Mouse (Mus musculus) heart, embryonic 16.5 days (tissue): ENCODE measurements around the gene Mettl7a2. TPM values are rescaled to one million over a fixed set of nuclear protein-coding genes. Genes with fewer than 3 reads are reported as not detected.
"Not testable (repeated sequence)": the region's sequence is repeated elsewhere in the genome, so short reads cannot be mapped to it uniquely, and the experiment has no call there.

Source experiments
- ATAC-seq: fragments of 200-750 bp; cut with Nextera tagmentation; replicated peaks from 2 replicates; pipeline ENCODE4 v1.8.0; 2017; ENCODE audit warnings: moderate number of reproducible peaks; ENCODE audit not compliant: insufficient read depth, low FRiP score; ENCODE audit errors: extremely low read depth
- H3K27ac ChIP-seq: fragments of 300-500 bp; sonication (generic); 2 replicates; pipeline ENCODE4 v1.5.1; 2014; ENCODE audit warnings: mild to moderate bottlenecking, low read length, control low read depth, moderate library complexity
- H3K27me3 ChIP-seq: fragments of 300-500 bp; sonication (generic); 2 replicates; pipeline ENCODE4 v1.6.1; 2014; ENCODE audit warnings: low read length, mixed read lengths; ENCODE audit not compliant: control insufficient read depth, insufficient read depth
- H3K36me3 ChIP-seq: fragments of 300-500 bp; sonication (generic); 2 replicates; pipeline ENCODE4 v1.6.1; 2014; ENCODE audit not compliant: control insufficient read depth, insufficient read depth
- H3K4me1 ChIP-seq: fragments of 300-500 bp; sonication (generic); 2 replicates; pipeline ENCODE4 v1.6.1; 2014; ENCODE audit warnings: low read length, mixed read lengths; ENCODE audit not compliant: control insufficient read depth, insufficient read depth
- H3K4me2 ChIP-seq: fragments of 300-500 bp; sonication (generic); 2 replicates; pipeline ENCODE4 v1.6.1; 2014; ENCODE audit warnings: low read depth, mild to moderate bottlenecking, control low read depth, low read length
- H3K4me3 ChIP-seq: fragments of 300-500 bp; sonication (generic); 2 replicates; pipeline ENCODE4 v1.5.1; 2014; ENCODE audit warnings: mild to moderate bottlenecking, control low read depth, low read length
- H3K9ac ChIP-seq: fragments of 300-500 bp; sonication (generic); 2 replicates; pipeline ENCODE4 v1.6.1; 2014; ENCODE audit warnings: low read length, control low read depth
- H3K9me3 ChIP-seq: fragments of 300-500 bp; sonication (generic); replicated peaks from 2 replicates; pipeline ENCODE4 v1.6.1; 2016; ENCODE audit warnings: low read length; ENCODE audit not compliant: control insufficient read depth
- WGBS: fragments of 180-500 bp; shearing (Covaris S2); extraction: QIAGEN DNeasy Blood & Tissue Kit; methylation state at CpG from one replicate; pipeline ENCODE4 v1.1.7; 2014; 5-methylcytosine and 5-hydroxymethylcytosine counted together
- polyA plus RNA-seq: library from polyadenylated mRNA; unstranded; fragments of >200 nt; fragmentation: Nextera tagmentation; extraction: Ambion mirVana; gene quantifications from 2 replicates; pipeline ENCODE4 v1.2.1, GENCODE M21; 2015

Mettl7a2 gene
- polyA plus RNA-seq, 1 experiment from 2014 or later, result not detected

GRCm38 (mm10) chr15:100355876-100356275 is 2.9 kb downstream of the Mettl7a2 start:
- H3K27me3 ChIP-seq, result no peaks in the 10 kb centered on the region
- no peaks in the 10 kb centered on the region for H3K9me3 ChIP-seq
- H3K9ac ChIP-seq, result no peak overlapping the region
- ATAC-seq, result no peak
- H3K4me2 ChIP-seq, result no peak overlapping the region
- no peak overlapping the region for H3K4me3 ChIP-seq
- H3K36me3 ChIP-seq, result no peaks in the 10 kb centered on the region
- no peak overlapping the region for H3K27ac ChIP-seq
- peaks cover 9% of the 10 kb centered on the region for H3K4me1 ChIP-seq
- WGBS, result 80% methylated on average over 5 of the region's 5 CpGs

GRCm38 (mm10) chr15:100364242-100364641 is 11.2 kb downstream of the Mettl7a2 start, which contains the start of gene Higd1c:
Higd1c (plus strand) TSS chr15:100364542.
- no peaks in the 10 kb centered on the region for H3K36me3 ChIP-seq
- peaks cover 7% of the 10 kb centered on the region; the same call in 1 of the 2 replicates for H3K9me3 ChIP-seq
- WGBS, result 64% methylated on average over 7 of the region's 7 CpGs
- H3K4me2 ChIP-seq, result no peak within 1 kb of the TSS
- ATAC-seq, result no peak
- H3K9ac ChIP-seq, result no peak within 1 kb of the TSS
- H3K27me3 ChIP-seq, result no peaks in the 10 kb centered on the region
- no peaks in the 10 kb centered on the region for H3K4me1 ChIP-seq
- no peak within 1 kb of the TSS for H3K27ac ChIP-seq
- H3K4me3 ChIP-seq, result no peak within 1 kb of the TSS

GRCm38 (mm10) chr15:100365967-100366366 is 13.0 kb downstream of the Mettl7a2 start:
- not testable (repeated sequence) for H3K4me3 ChIP-seq, H3K36me3 ChIP-seq, H3K27me3 ChIP-seq, ATAC-seq, H3K4me1 ChIP-seq, H3K9me3 ChIP-seq, H3K9ac ChIP-seq, H3K4me2 ChIP-seq, H3K27ac ChIP-seq
- WGBS, result 84% methylated on average over 9 of the region's 9 CpGs

- no peak overlapping the region for H3K4me2 ChIP-seq
- H3K27me3 ChIP-seq, result no peaks in the 10 kb centered on the region
- no peak for ATAC-seq
- H3K9ac ChIP-seq, result no peak overlapping the region
- no peaks in the 10 kb centered on the region for H3K4me1 ChIP-seq
- H3K4me3 ChIP-seq, result no peak overlapping the region
- no peak overlapping the region for H3K27ac ChIP-seq
- H3K9me3 ChIP-seq, result peaks cover 7% of the 10 kb centered on the region; the same call in 1 of the 2 replicates
- WGBS, result 77% methylated on average over 7 of the region's 7 CpGs
- no peaks in the 10 kb centered on the region for H3K36me3 ChIP-seq
These were observed 14.1 kb downstream of the Mettl7a2 start for GRCm38 (mm10) chr15:100367119-100367518.

- H3K9me3 ChIP-seq, result peaks cover 4% of the 10 kb centered on the region; the same call in 1 of the 2 replicates
- no peak overlapping the region for H3K4me3 ChIP-seq
- no peak for ATAC-seq
- no peak overlapping the region for H3K9ac ChIP-seq
- H3K36me3 ChIP-seq, result no peaks in the 10 kb centered on the region
- H3K4me2 ChIP-seq, result no peak overlapping the region
- no peak overlapping the region for H3K27ac ChIP-seq
- no peaks in the 10 kb centered on the region for H3K4me1 ChIP-seq
- WGBS, result 22% methylated on average over 5 of the region's 5 CpGs
- H3K27me3 ChIP-seq, result no peaks in the 10 kb centered on the region
These were observed 22.1 kb downstream of the Mettl7a2 start for GRCm38 (mm10) chr15:100375066-100375465.

GRCm38 (mm10) chr15:100377847-100378505 is 25.0 kb downstream of the Mettl7a2 start:
- not testable (repeated sequence) for ATAC-seq, H3K27ac ChIP-seq, H3K4me3 ChIP-seq, H3K9ac ChIP-seq, H3K4me1 ChIP-seq, H3K9me3 ChIP-seq, H3K27me3 ChIP-seq, H3K36me3 ChIP-seq, H3K4me2 ChIP-seq
- WGBS, result 31% methylated on average over 3 of the region's 9 CpGs

- Histone ChIP-seq H3K4me2 (no peak overlapping the region), H3K9ac (no peak overlapping the region), H3K4me3 (no peak overlapping the region), H3K9me3 (no peaks in the 10 kb centered on the region), H3K4me1 (no peaks in the 10 kb centered on the region), H3K27ac (no peak overlapping the region), H3K27me3 (no peaks in the 10 kb centered on the region), H3K36me3 (no peaks in the 10 kb centered on the region)
- 76% methylated on average over 8 of the region's 8 CpGs for WGBS
- no peak for ATAC-seq
These were observed 26.7 kb downstream of the Mettl7a2 start for GRCm38 (mm10) chr15:100379658-100380057.

GRCm38 (mm10) chr15:100380104-100380503 is 27.1 kb downstream of the Mettl7a2 start:
- 75% methylated on average over 2 of the region's 2 CpGs for WGBS
- H3K4me3 ChIP-seq, result no peak overlapping the region
- ATAC-seq, result no peak
- H3K27ac ChIP-seq, result no peak overlapping the region
- H3K36me3 ChIP-seq, result no peaks in the 10 kb centered on the region
- H3K4me1 ChIP-seq, result no peaks in the 10 kb centered on the region
- H3K4me2 ChIP-seq, result no peak overlapping the region
- no peak overlapping the region for H3K9ac ChIP-seq
- no peaks in the 10 kb centered on the region for H3K27me3 ChIP-seq
- H3K9me3 ChIP-seq, result no peaks in the 10 kb centered on the region

- Histone ChIP-seq H3K4me2 (no peak overlapping the region), H3K27ac (no peak overlapping the region), H3K36me3 (no peaks in the 10 kb centered on the region), H3K4me3 (no peak overlapping the region), H3K9ac (no peak overlapping the region), H3K4me1 (peaks cover 3% of the 10 kb centered on the region; the same call in 1 of the 2 replicates), H3K27me3 (no peaks in the 10 kb centered on the region), H3K9me3 (no peaks in the 10 kb centered on the region)
- 87% methylated on average over 9 of the region's 9 CpGs for WGBS
- no peak for ATAC-seq
These were observed 32.7 kb downstream of the Mettl7a2 start for GRCm38 (mm10) chr15:100385705-100386104.
